Mouse (Mus musculus) liver, embryonic 16.5 days (tissue): ENCODE measurements around the gene Mfn1. TPM values are rescaled to one million over a fixed set of nuclear protein-coding genes. Genes with fewer than 3 reads are reported as not detected.

Source experiments
- ATAC-seq: fragments of 200-750 bp; cut with Nextera tagmentation; 2 replicates; pipeline ENCODE4 v1.8.0; 2017; ENCODE audit warnings: low read depth, mild to moderate bottlenecking, moderate number of reproducible peaks, moderate library complexity
- H3K27ac ChIP-seq: fragments of 300-500 bp; sonication (generic); 2 replicates; pipeline ENCODE4 v1.5.1; 2014; ENCODE audit warnings: mild to moderate bottlenecking, low read length
- H3K27me3 ChIP-seq: fragments of 300-500 bp; sonication (generic); 2 replicates; pipeline ENCODE4 v1.6.1; 2014; ENCODE audit warnings: low read depth, low read length, mixed read lengths; ENCODE audit not compliant: control insufficient read depth, insufficient read depth
- H3K36me3 ChIP-seq: fragments of 300-500 bp; sonication (generic); 2 replicates; pipeline ENCODE4 v1.6.1; 2014; ENCODE audit warnings: mild to moderate bottlenecking; ENCODE audit not compliant: control insufficient read depth, insufficient read depth
- H3K4me1 ChIP-seq: fragments of 300-500 bp; sonication (generic); 2 replicates; pipeline ENCODE4 v1.6.1; 2014; ENCODE audit warnings: low read depth, low read length, mixed read lengths; ENCODE audit not compliant: control insufficient read depth
- H3K4me2 ChIP-seq: fragments of 300-500 bp; sonication (generic); 2 replicates; pipeline ENCODE4 v1.6.1; 2014; ENCODE audit warnings: low read depth, low read length, mixed read lengths
- H3K4me3 ChIP-seq: fragments of 300-500 bp; sonication (generic); 2 replicates; pipeline ENCODE4 v1.5.1; 2014; ENCODE audit warnings: low read depth, mild to moderate bottlenecking, low read length
- H3K9ac ChIP-seq: fragments of 300-500 bp; sonication (generic); 2 replicates; pipeline ENCODE4 v1.6.1; 2014; ENCODE audit warnings: low read depth, low read length
- H3K9me3 ChIP-seq: fragments of 300-500 bp; sonication (generic); replicated peaks from 2 replicates; pipeline ENCODE4 v1.6.1; 2016; ENCODE audit warnings: low read length; ENCODE audit not compliant: control insufficient read depth
- WGBS: fragments of 180-500 bp; shearing (Covaris S2); extraction: QIAGEN DNeasy Blood & Tissue Kit; methylation state at CpG from one replicate; pipeline ENCODE4 v1.1.7; 2014; ENCODE audit not compliant: insufficient replicate concordance; 5-methylcytosine and 5-hydroxymethylcytosine counted together
- polyA plus RNA-seq: library from polyadenylated mRNA; unstranded; fragments of >200 nt; fragmentation: Nextera tagmentation; extraction: Ambion mirVana; gene quantifications from 2 replicates; pipeline ENCODE4 v1.2.1, GENCODE M21; 2015

Gene Mfn1
- polyA plus RNA-seq, 1 experiment from 2014 or later = 17.0 TPM

DNA sequence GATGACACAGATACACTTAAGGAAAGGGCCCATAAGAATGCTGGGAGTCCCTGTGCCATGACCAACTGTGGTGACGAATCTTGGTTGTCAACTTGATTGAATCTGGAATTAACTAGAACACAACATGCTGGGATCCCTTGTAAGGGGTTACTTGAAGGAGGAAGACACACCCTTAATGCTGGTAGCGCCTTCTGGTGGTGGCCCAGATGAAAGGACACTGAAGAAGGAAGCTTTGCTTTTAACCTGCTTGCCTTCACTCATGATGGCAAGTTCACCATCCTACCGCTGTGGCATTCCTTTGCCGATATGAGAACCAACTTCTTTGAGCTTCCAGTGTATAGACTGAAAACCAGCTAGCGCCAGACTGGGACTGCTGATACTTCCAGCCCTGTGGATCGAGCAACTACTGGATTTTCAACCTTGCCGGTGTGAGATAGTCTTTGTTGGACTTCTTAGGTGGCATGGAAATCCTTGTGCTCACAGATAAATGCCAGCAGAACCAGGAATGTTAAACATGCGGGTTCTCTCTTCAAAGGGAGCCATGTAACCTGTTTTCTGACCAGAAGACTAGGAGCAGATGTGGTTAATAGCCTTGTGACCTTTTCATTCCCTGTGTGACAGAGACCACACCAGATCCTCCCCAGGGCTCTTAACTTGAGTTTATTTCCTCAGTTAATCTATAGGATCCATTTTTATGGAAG, 34.7 kb upstream of the Mfn1 start:
- no peaks in the 10 kb centered on the region; the same call in none of the 2 replicates for H3K4me1 ChIP-seq
- H3K4me2 ChIP-seq = no peak overlapping the region
- H3K27me3 ChIP-seq = no peaks in the 10 kb centered on the region
- no peak for ATAC-seq
- 54% methylated on average over 8 of the region's 8 CpGs for WGBS
- H3K4me3 ChIP-seq = no peak overlapping the region
- no peaks in the 10 kb centered on the region for H3K9me3 ChIP-seq
- H3K36me3 ChIP-seq = no peaks in the 10 kb centered on the region
- no peak overlapping the region for H3K9ac ChIP-seq
- H3K27ac ChIP-seq = no peak overlapping the region

- Histone ChIP-seq H3K36me3 (no peaks in the 10 kb centered on the region), H3K4me2 (no peak overlapping the region), H3K9me3 (no peaks in the 10 kb centered on the region), H3K4me3 (no peak overlapping the region), H3K9ac (no peak overlapping the region), H3K27ac (no peak overlapping the region), H3K4me1 (no peaks in the 10 kb centered on the region; the same call in none of the 2 replicates), H3K27me3 (no peaks in the 10 kb centered on the region)
- peak; percentile 45; the same call in 1 of the 2 replicates for ATAC-seq
- WGBS = 41% methylated on average over 8 of the region's 8 CpGs
Measured at GRCm38 (mm10) chr3:32495088-32495770, 34.0 kb upstream of the Mfn1 start.

GRCm38 (mm10) chr3:32495856-32496710, 33.2 kb upstream of the Mfn1 start:
- H3K4me3 ChIP-seq = no peak overlapping the region

DNA sequence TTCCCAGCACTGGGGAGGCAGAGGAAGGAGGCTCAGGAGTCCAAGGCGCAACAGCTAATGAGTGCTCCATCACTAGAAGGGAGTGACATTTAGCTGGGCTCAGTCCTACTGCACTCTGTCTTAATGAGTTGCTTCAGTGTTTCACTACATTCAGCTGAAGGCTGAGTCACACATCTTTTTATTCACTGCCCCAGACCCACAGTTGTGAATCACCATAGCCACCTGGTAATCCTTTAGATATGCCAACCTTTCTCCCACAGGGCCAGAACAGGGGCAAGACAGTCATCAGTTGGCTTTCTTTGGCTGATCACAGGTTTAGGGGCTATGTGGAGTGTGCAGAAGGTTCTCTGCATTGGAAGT, 32.6 kb upstream of the Mfn1 start:
- H3K4me1 ChIP-seq = no peaks in the 10 kb centered on the region; the same call in none of the 2 replicates
- no peaks in the 10 kb centered on the region for H3K9me3 ChIP-seq
- H3K4me3 ChIP-seq = no peak overlapping the region
- ATAC-seq = no peak
- H3K36me3 ChIP-seq = no peaks in the 10 kb centered on the region
- WGBS = 84% methylated on average over 1 of the region's 1 CpGs
- H3K27me3 ChIP-seq = no peaks in the 10 kb centered on the region
- H3K9ac ChIP-seq = no peak overlapping the region
- no peak overlapping the region for H3K4me2 ChIP-seq
- H3K27ac ChIP-seq = no peak overlapping the region

More at GRCm38 (mm10) chr3:32495856-32496710, 33.2 kb upstream of the Mfn1 start:
- Histone ChIP-seq H3K9ac (no peak overlapping the region), H3K4me1 (no peaks in the 10 kb centered on the region; the same call in none of the 2 replicates), H3K9me3 (no peaks in the 10 kb centered on the region), H3K27me3 (no peaks in the 10 kb centered on the region), H3K36me3 (no peaks in the 10 kb centered on the region), H3K4me2 (no peak overlapping the region), H3K27ac (no peak overlapping the region)
- no peak for ATAC-seq
- 46% methylated on average over 8 of the region's 8 CpGs for WGBS

DNA sequence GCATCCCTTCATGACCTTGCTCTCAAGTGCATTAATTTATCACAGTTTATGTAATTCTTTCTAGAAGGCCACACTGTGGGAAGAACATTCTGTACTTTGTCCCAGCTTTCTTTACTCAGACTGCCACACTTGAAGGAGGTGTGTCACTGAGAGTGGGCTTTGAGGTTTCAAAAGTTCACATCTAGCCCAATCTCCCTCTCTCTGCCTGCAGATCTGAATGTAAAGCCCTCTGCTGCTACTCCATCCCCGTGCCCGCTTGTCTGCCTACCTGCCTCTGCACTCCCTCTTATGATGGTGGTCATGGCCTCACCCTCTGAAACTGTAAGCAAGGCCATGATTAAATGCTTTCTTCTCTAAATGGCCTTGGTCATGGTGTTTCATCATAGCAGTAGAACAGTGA, 28.9 kb upstream of the Mfn1 start:
- H3K27ac ChIP-seq = no peak overlapping the region
- H3K36me3 ChIP-seq = no peaks in the 10 kb centered on the region
- no peaks in the 10 kb centered on the region; the same call in none of the 2 replicates for H3K4me1 ChIP-seq
- 72% methylated on average over 2 of the region's 2 CpGs for WGBS
- no peak overlapping the region for H3K4me3 ChIP-seq
- no peak overlapping the region for H3K9ac ChIP-seq
- no peaks in the 10 kb centered on the region for H3K9me3 ChIP-seq
- H3K27me3 ChIP-seq = no peaks in the 10 kb centered on the region
- no peak overlapping the region for H3K4me2 ChIP-seq
- no peak for ATAC-seq

GRCm38 (mm10) chr3:32505841-32506240, 23.4 kb upstream of the Mfn1 start:
- Histone ChIP-seq H3K9ac (no peak overlapping the region), H3K4me1 (peaks cover 12% of the 10 kb centered on the region), H3K4me3 (no peak overlapping the region), H3K4me2 (no peak overlapping the region), H3K27me3 (no peaks in the 10 kb centered on the region), H3K27ac (no peak overlapping the region), H3K9me3 (no peaks in the 10 kb centered on the region), H3K36me3 (no peaks in the 10 kb centered on the region)
- 38% methylated on average over 3 of the region's 3 CpGs for WGBS
- no peak for ATAC-seq

GRCm38 (mm10) chr3:32506366-32507225, 22.7 kb upstream of the Mfn1 start:
- Histone ChIP-seq H3K27me3 (no peaks in the 10 kb centered on the region), H3K9ac (no peak overlapping the region), H3K4me2 (no peak overlapping the region), H3K9me3 (no peaks in the 10 kb centered on the region), H3K27ac (no peak overlapping the region), H3K4me1 (peaks cover 16% of the 10 kb centered on the region), H3K36me3 (no peaks in the 10 kb centered on the region), H3K4me3 (no peak overlapping the region)
- no peak for ATAC-seq
- whole genome bisulfite sequencing = 53% methylated on average over 11 of the region's 11 CpGs

- H3K4me2 ChIP-seq = peak overlapping the region; percentile 97
- no peak for ATAC-seq
- H3K4me3 ChIP-seq = peak overlapping the region; percentile 25
- no peaks in the 10 kb centered on the region for H3K9me3 ChIP-seq
- no peaks in the 10 kb centered on the region for H3K36me3 ChIP-seq
- H3K4me1 ChIP-seq = peaks cover 34% of the 10 kb centered on the region
- H3K27ac ChIP-seq = no peak overlapping the region; the same call in 1 of the 2 replicates
- H3K9ac ChIP-seq = 0 out of 2 replicates have a peak overlapping the region, but pooled peaks have one; percentile 17
- 3% methylated on average over 17 of the region's 17 CpGs for WGBS
- H3K27me3 ChIP-seq = no peaks in the 10 kb centered on the region
Measured at GRCm38 (mm10) chr3:32508666-32509324, 20.5 kb upstream of the Mfn1 start.
